Mouse (Mus musculus): ENCODE data around the gene Chfr.

DNA sequence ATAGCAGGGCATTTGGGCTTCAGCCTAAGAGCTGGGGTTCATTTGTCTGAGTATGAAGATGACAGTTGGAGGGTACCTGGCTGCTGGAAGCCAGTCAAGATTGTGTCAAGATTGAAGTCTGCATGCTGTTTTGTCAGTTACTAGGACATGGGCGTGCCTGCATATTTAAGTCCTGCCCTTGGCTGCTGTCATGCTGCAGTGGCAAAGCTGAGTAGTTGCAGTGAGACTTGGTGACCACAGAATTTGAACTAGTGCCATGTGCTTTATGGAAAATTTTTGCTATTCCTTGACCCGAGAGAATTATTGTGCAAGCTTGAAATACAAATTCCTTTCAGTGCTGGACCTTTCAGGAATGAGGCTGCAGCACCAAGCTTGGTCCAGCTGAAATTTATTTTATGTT lies 6.7 kb downstream of the Chfr start:
- TF ChIP-seq EP300 (IDR thresholded peaks at IDR 0.05; ENCODE audit: insufficient read depth, low read depth, low read length) (no peak), CTCF (IDR thresholded peaks at IDR 0.05) (no peak), POLR2A (IDR thresholded peaks at IDR 0.05; ENCODE audit: insufficient read depth, low read depth, low read length) (no peak)

Data from heart, adult 2 months (tissue).